Mouse (Mus musculus) midbrain, embryonic 11.5 days (tissue): ENCODE results near the gene Inka1. TPM values are rescaled to one million over a fixed set of nuclear protein-coding genes. Genes with fewer than 3 reads are reported as not detected.
A peak's percentile ranks its signal among the peaks of the same experiment; 100 is the strongest.
"Not testable (repeated sequence)": the region's sequence is repeated elsewhere in the genome, so short reads cannot be mapped to it uniquely, and the experiment has no call there.

Source experiments
- ATAC-seq: fragments of 200-750 bp; cut with Nextera tagmentation; 2 replicates; pipeline ENCODE4 v1.8.0; 2017; ENCODE audit warnings: moderate TSS enrichment, moderate library complexity; ENCODE audit not compliant: low FRiP score
- DNase-seq: peaks from one replicate; pipeline ENCODE4 v3.0.0; 2015; ENCODE audit warnings: low spot score; ENCODE audit errors: missing footprints
- H3K27ac ChIP-seq: fragments of 300-500 bp; sonication (generic); 2 replicates; pipeline ENCODE4 v1.5.1; 2014; ENCODE audit warnings: low read depth, low read length
- H3K27me3 ChIP-seq: fragments of 300-500 bp; sonication (generic); 2 replicates; pipeline ENCODE4 v1.6.1; 2014; ENCODE audit warnings: mild to moderate bottlenecking, low read length, moderate library complexity, mixed read lengths; ENCODE audit not compliant: control insufficient read depth, insufficient read depth
- H3K36me3 ChIP-seq: fragments of 300-500 bp; sonication (generic); 2 replicates; pipeline ENCODE4 v1.6.1; 2014; ENCODE audit warnings: mild to moderate bottlenecking, low read length, moderate library complexity, mixed read lengths; ENCODE audit not compliant: control insufficient read depth, insufficient read depth
- H3K4me1 ChIP-seq: fragments of 300-500 bp; sonication (generic); 2 replicates; pipeline ENCODE4 v1.6.1; 2014; ENCODE audit warnings: low read length; ENCODE audit not compliant: control insufficient read depth, insufficient read depth
- H3K4me2 ChIP-seq: fragments of 300-500 bp; sonication (generic); 2 replicates; pipeline ENCODE4 v1.6.1; 2014; ENCODE audit warnings: mild to moderate bottlenecking, moderate library complexity
- H3K4me3 ChIP-seq: fragments of 300-500 bp; sonication (generic); 2 replicates; pipeline ENCODE4 v1.5.1; 2014; ENCODE audit warnings: low read depth, low read length
- H3K9ac ChIP-seq: fragments of 300-500 bp; sonication (generic); 2 replicates; pipeline ENCODE4 v1.6.1; 2014; ENCODE audit warnings: low read length
- H3K9me3 ChIP-seq: fragments of 300-500 bp; sonication (generic); 2 replicates; pipeline ENCODE4 v1.6.1; 2016; ENCODE audit warnings: low read length; ENCODE audit not compliant: control insufficient read depth
- WGBS: fragments of 180-500 bp; shearing (Covaris S2); extraction: QIAGEN DNeasy Blood & Tissue Kit; methylation state at CpG from one replicate; pipeline ENCODE4 v1.1.7; 2014; 5-methylcytosine and 5-hydroxymethylcytosine counted together
- polyA plus RNA-seq: library from polyadenylated mRNA; unstranded; fragments of >200 nt; fragmentation: Nextera tagmentation; extraction: Ambion mirVana; gene quantifications from 2 replicates; pipeline ENCODE4 v1.2.1, GENCODE M21; 2014

Gene Inka1
- polyA plus RNA-seq, result 20.7 and 25.3 TPM in 2 replicates

GRCm38 (mm10) chr9:107985131-107986119 is at the start of gene Inka1:
Inka1 (minus strand) TSS chr9:107985879.
- Histone ChIP-seq H3K36me3 (no peaks in the 10 kb centered on the region), H3K9me3 (no peaks in the 10 kb centered on the region), H3K27me3 (peaks cover 10% of the 10 kb centered on the region), H3K27ac (no peak within 1 kb of the TSS), H3K4me3 (peak within 1 kb of the TSS; percentile 60), H3K9ac (peak within 1 kb of the TSS; percentile 60), H3K4me2 (peak within 1 kb of the TSS; percentile 88), H3K4me1 (peaks cover 6% of the 10 kb centered on the region)
- under 1% methylated on average over 57 of the region's 58 CpGs for WGBS
- ATAC-seq (peak; percentile 87), DNase-seq (peak; percentile 98)

DNA sequence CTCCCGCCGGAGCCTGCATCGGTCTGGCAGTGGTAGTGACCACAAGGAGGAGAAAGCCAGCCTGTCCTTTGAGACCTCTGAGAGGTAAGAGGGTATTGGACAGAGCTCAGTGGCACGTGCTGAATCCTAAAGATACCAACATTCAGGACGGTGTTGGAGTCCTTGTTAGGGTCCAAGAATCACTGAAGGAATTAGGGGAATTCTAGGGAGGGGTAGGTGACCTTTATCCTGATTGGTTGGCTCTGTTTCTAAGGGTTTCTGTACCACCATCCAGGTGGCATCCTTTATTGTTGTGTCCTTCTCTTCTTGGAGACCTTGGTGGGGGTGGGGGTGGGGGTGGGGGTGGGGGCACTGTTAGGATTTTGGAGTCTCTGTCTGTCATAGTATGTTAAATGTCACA is 46.4 kb upstream of the Inka1 start:
- Histone ChIP-seq H3K9ac (no peak overlapping the region), H3K4me3 (no peak overlapping the region), H3K27ac (no peak overlapping the region), H3K4me2 (no peak overlapping the region), H3K9me3 (no peaks in the 10 kb centered on the region), H3K4me1 (no peaks in the 10 kb centered on the region), H3K36me3 (peaks cover 14% of the 10 kb centered on the region), H3K27me3 (no peaks in the 10 kb centered on the region)
- no peak for DNase-seq
- ATAC-seq, result no peak
- 85% methylated on average over 5 of the region's 5 CpGs for WGBS

- WGBS, result 99% methylated on average over 3 of the region's 3 CpGs
- no peak overlapping the region for H3K4me2 ChIP-seq
Measured at GRCm38 (mm10) chr9:108027867-108028266, 42.2 kb upstream of the Inka1 start.

DNA sequence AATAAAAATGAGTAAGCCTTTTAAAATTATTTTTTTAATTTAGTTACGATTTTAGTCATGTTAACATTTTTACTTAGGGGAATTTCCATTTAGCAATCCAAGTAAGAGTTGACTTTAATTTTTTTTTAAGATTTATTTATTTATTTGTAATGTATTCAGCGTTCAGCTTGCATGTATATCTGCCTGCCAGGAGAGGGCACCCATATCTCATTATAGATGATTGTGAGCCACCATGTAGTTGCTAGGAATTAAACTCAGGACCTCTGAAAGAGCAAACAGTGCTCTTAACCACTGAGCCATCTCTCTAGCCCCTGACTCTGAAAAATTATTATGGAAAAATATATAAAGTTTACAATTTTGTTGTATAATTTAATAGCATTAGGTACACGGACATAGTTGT is 40.9 kb upstream of the Inka1 start:
- H3K4me1 ChIP-seq, result no peaks in the 10 kb centered on the region
- no peak for DNase-seq
- H3K36me3 ChIP-seq, result peaks cover 21% of the 10 kb centered on the region
- no peaks in the 10 kb centered on the region for H3K27me3 ChIP-seq
- no peaks in the 10 kb centered on the region for H3K9me3 ChIP-seq
- H3K4me2 ChIP-seq, result no peak overlapping the region
- no peak for ATAC-seq
- 94% methylated on average over 3 of the region's 3 CpGs for whole genome bisulfite sequencing
- H3K4me3 ChIP-seq, result no peak overlapping the region
- H3K27ac ChIP-seq, result no peak overlapping the region
- no peak overlapping the region for H3K9ac ChIP-seq

More at GRCm38 (mm10) chr9:108027867-108028266, 42.2 kb upstream of the Inka1 start:
- no peaks in the 10 kb centered on the region for H3K27me3 ChIP-seq
- H3K36me3 ChIP-seq, result peaks cover 26% of the 10 kb centered on the region
- ATAC-seq (no peak), DNase-seq (no peak)
- no peak overlapping the region for H3K4me3 ChIP-seq
- no peaks in the 10 kb centered on the region for H3K9me3 ChIP-seq
- no peak overlapping the region for H3K9ac ChIP-seq
- H3K4me1 ChIP-seq, result no peaks in the 10 kb centered on the region
- no peak overlapping the region for H3K27ac ChIP-seq

GRCm38 (mm10) chr9:108023216-108023615 is 37.5 kb upstream of the Inka1 start:
- Histone ChIP-seq H3K27ac (no peak overlapping the region), H3K4me2 (no peak overlapping the region), H3K9ac (no peak overlapping the region), H3K4me1 (no peaks in the 10 kb centered on the region), H3K36me3 (peaks cover 21% of the 10 kb centered on the region), H3K27me3 (no peaks in the 10 kb centered on the region), H3K4me3 (no peak overlapping the region), H3K9me3 (no peaks in the 10 kb centered on the region)
- DNase-seq, result no peak
- WGBS, result 85% methylated on average over 3 of the region's 3 CpGs
- ATAC-seq, result no peak

DNA sequence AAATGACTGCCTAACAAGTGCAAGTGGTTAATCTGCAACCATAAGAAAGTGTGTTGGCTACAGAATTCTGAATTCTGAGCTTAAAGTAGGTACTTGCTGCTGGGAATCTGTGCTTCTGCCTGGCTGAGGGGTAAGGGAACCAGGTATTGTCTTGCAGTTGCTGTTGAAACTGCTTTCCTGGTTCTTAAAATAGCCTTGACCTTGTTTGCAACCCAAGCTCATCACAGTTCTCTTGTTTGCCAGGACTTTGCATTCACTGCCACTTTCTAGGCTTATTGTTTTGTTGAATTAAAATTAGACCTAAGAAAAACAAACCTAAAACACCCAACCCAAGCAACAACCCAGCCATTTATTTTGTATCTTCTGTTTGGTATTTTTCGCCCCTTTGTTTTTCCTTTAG is 35.1 kb upstream of the Inka1 start:
- DNase-seq, result no peak
- Histone ChIP-seq H3K4me3 (no peak overlapping the region), H3K27ac (no peak overlapping the region), H3K4me1 (no peaks in the 10 kb centered on the region), H3K27me3 (no peaks in the 10 kb centered on the region), H3K9me3 (no peaks in the 10 kb centered on the region), H3K9ac (no peak overlapping the region), H3K4me2 (no peak overlapping the region), H3K36me3 (peaks cover 11% of the 10 kb centered on the region)
- WGBS, result 97% methylated on average over 1 of the region's 1 CpGs
- ATAC-seq, result no peak

DNA sequence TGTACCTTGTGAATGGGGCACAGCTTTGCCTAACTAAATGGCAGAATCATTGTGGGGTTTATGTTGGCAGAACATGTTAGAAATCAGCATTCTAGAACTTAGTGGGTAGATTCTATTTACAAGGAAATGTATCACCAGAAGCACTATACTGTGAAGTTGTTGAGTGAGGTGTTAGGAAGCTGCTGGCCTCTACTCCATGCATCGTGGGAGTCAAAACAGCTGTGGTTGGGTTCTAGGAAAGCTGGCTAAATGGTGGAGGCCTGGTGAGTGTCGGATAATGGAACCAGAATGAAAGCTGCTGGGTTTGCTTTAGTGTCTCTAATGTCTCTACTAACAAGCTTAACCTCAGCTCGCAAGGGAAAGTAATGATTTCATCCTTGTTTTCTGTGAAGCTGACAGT is 31.4 kb upstream of the Inka1 start:
- no peak overlapping the region for H3K4me2 ChIP-seq
- DNase-seq, result no peak
- ATAC-seq, result no peak
- no peaks in the 10 kb centered on the region for H3K4me1 ChIP-seq
- no peak overlapping the region for H3K27ac ChIP-seq
- H3K9ac ChIP-seq, result no peak overlapping the region
- peaks cover 6% of the 10 kb centered on the region; the same call in 1 of the 2 replicates for H3K36me3 ChIP-seq
- no peak overlapping the region for H3K4me3 ChIP-seq
- H3K9me3 ChIP-seq, result no peaks in the 10 kb centered on the region
- H3K27me3 ChIP-seq, result no peaks in the 10 kb centered on the region
- WGBS, result 90% methylated on average over 3 of the region's 3 CpGs

GRCm38 (mm10) chr9:108013577-108013976 is 27.9 kb upstream of the Inka1 start:
- H3K9me3 ChIP-seq, H3K4me3 ChIP-seq, H3K27me3 ChIP-seq, H3K9ac ChIP-seq, ATAC-seq, DNase-seq, H3K27ac ChIP-seq, H3K4me2 ChIP-seq, H3K36me3 ChIP-seq, H3K4me1 ChIP-seq: not testable (repeated sequence)
- WGBS, result 94% methylated on average over 2 of the region's 2 CpGs

DNA sequence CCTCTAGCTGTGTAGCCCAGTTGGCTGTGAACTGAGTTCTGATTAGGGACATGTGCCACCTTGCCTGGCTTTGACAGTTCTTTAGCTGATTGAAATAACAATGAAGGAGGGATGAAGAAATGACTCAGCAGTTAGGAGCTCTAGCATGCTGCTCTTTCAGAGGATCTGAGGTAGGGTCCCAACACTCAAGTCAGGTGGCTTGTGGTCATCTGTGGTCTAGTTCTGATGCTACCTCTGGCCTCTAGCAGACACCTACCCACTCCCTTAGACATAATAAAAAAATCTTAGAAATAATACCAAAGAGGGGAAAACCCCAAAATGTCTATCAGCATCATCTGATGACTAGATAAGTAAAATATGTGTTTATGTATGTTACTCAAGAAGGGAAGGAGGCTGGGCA is 24.7 kb upstream of the Inka1 start:
- ATAC-seq, result no peak
- H3K9ac ChIP-seq, result no peak overlapping the region

More for the DNA sequence above, 24.7 kb upstream of the Inka1 start:
- peaks cover 4% of the 10 kb centered on the region; the same call in 1 of the 2 replicates for H3K36me3 ChIP-seq
- H3K9me3 ChIP-seq, result no peaks in the 10 kb centered on the region
- no peak overlapping the region for H3K27ac ChIP-seq
- no peak for DNase-seq
- no peak overlapping the region for H3K4me2 ChIP-seq
- no peaks in the 10 kb centered on the region for H3K27me3 ChIP-seq
- H3K4me1 ChIP-seq, result no peaks in the 10 kb centered on the region
- no peak overlapping the region for H3K4me3 ChIP-seq
